Mouse (Mus musculus): ENCODE results near the gene Adamts15.

DNA sequence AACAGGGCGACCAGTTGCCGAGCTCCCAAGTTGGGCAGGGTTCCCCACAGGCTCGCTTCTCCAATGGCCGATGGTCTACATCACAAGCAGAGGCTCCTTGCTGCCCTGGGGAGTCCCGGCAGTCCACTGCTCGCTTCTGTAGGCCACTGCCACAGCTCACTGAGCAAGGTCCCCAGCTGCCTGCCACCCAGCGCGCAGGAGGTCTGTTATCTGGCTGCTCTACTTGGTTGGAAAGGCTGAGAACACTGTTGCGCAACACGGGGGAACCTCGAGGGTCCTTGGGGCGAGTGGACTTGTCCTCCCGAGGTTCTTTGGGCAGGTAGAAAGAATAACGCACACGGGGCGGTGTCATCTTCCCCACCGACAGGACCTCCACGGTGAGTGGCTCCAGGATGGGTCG lies 20.1 kb downstream of the Adamts15 start:
- TF ChIP-seq CTCF (IDR thresholded peaks at IDR 0.05) = no peak
- TF ChIP-seq EP300 (IDR thresholded peaks at IDR 0.05) = no peak
